Mouse (Mus musculus): Measurements from ENCODE around the gene BC051019. TPM values are rescaled to one million over a fixed set of nuclear protein-coding genes. Genes with fewer than 3 reads are reported as not detected.

The BC051019 gene
- polyA plus RNA-seq, 1 experiment = not detected

DNA sequence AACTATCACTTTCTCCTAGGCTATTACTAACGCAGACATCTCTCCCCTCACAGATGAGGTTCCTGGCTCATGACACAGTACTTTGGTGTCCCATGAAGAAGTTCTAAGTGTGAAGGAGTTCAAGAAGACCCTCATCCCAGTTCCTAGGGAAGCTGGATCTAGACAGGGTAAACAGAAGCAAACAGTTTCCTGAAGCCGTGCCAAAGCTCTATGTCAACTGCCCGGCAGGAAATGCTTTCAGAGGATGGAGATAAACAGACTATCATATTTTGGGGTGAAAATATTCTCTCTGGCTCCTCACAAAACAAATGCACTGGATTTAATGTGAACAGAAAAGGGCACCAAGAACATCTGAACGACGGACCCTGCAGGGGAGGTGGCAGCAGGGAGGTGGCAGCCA is 32.7 kb downstream of the BC051019 start:
- TF ChIP-seq GATA1 (IDR thresholded peaks at IDR 0.05; ENCODE audit: low read length) = no peak

DNA sequence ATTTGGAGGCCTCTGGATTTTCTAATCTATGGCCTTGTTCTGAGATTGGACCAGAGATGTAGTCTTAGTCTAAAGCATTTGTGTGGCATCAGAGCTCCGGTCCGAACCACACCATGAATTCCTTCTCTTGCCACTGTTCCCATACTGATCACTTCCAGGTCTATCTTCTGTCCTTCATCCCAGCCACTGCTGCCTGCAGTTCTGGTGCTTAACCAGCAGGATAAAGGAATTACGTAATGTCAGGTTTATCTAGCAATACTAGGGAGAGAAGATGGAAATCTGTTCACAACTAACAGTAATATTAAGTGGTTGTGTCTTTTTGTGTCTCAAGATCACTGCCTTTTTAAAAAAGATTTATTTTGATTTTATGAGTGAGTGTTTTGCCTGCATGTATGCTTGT is 33.5 kb downstream of the BC051019 start:
- no peak for TF ChIP-seq GATA1 (IDR thresholded peaks at IDR 0.05; ENCODE audit: low read length)

DNA sequence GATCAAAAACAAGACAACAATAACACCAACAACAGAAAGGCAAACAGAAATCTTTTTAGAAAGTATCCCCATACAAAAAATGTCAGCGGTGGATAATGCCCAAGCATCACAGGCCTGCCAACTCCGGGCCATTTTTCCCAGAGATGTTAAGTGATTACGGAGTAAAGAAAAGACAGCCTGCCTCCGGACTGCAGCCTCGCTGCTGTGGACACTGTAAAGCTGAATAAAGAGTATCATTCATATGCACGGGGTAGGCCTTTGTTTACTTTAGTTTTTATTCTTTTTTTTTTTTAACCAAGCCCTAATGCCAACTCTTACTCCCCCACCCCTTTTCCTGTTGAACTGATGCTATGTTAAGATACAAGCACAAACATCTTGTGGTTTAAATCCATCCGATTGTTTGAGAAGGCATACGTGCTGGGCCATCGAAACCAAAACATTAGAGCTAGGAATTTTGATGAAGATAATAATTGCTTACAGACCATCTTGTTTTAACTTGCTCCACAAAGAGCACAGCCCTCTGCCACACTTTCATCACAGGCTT is 37.0 kb downstream of the BC051019 start:
- TF ChIP-seq GATA1 (IDR thresholded peaks at IDR 0.05; ENCODE audit: low read length) = no peak

DNA sequence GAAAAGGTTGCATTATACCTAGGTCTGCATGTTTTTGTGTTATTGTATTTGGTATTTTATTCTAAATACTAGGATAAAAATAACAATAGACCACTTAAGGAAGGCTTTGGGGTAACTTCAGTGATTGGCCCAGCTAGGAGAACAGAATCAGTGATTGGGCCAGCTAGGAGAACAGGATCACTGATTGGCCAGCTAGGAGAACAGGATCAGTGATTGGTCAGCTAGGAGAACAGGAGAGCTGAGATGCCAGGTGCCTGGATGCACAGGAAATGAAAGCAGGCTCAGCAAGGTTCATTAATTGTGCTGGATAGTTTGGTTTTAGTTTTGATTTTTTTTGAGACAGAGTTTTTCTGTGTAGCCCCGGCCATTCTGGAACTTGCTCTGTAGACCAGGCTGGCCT is 42.8 kb downstream of the BC051019 start:
- TF ChIP-seq GATA1 (IDR thresholded peaks at IDR 0.05; ENCODE audit: low read length) = no peak

DNA sequence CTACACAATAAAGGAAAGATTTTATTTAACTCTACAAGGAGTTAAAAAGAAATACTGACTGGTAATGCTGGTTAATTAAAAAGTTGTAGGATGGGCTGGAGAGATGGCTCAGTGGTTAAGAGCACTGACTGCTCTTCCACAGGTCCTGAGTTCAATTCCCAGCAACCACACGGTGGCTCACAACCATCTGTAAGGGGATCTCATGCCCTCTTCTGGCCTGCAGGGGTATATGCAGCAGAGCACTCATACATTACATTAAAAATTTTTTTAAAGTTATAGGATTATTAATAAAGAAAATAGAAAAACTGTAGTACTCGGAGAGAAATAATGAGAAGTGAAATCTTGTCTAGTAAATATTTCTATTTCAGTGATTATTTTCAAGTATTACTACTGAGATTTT is 43.4 kb downstream of the BC051019 start:
- no peak for TF ChIP-seq GATA1 (IDR thresholded peaks at IDR 0.05; ENCODE audit: low read length)

DNA sequence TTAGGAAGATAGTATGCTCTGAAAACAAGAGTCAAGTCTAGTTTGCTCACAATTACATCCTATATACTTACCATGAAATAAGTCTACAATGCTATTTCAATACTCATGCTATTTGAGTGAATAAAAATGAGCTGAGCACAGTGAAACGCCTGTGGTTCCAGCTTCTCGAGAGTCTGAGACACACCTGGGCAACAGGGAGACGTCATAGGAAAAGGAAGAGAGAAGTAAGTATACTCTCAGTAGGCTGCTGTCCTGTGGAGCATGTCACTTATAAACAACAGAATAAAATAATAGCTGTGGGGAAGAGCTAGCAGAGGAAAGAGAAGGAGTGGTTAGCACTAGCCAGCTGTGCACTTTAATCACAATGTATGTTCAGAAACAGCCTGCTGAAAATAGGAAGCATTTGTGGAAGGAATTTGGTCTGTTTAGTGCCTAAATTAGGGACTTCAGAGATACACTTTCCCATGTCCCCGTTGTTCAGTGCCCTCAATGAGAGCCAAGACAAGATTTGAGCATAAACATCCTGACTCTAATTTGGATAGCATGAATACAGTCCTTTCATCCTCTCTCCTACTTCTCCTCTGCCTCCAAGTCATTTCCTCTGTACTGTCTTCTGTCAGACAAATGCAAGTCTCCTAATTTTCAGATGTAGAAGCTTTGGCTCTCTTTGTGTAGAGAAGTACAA is 48.6 kb downstream of the BC051019 start:
- no peak for TF ChIP-seq GATA1 (IDR thresholded peaks at IDR 0.05; ENCODE audit: low read length)

DNA sequence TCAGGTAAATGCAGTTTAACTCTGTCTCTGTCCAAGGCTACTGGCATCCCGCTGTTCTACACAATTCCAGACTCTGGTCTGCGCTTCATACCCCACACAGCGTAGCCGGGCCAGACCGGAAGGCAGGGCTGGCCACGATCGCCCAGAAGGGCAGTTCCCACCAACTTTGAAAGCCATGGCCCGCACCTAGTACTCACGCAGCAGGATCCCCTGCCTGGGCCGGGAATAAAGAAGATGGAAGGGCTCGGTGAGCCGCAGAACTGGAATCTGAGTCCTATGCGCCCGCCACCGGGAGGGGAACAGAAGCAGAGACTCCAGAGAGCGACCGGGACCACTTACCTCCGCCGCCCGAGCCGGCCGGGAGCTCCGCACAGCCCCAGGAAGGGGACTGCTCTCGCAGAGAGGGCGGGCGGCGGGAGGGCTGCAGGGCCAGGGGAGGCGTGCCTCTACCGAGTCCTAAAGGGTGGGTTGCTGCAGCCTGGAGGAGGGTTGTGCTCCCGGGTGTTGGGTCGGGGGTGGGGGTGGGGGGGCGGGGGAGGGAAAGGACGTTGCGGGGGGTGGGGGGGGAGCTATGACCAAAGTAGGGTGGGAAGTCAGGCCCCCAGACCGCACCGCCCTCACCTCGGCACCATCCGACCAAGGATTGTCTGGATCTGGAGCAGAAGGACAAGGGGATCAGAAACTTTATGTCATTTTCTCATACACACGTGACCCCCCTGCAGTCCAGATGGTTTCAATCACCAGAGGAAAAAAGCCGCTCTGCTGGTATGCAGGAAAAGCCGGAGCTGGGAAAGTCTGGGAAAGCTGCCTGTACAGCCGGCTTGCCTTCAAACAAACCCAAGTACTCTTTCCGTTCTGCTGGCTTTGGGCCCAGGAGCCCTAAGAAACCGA is 51.8 kb downstream of the BC051019 start:
- no peak for TF ChIP-seq GATA1 (IDR thresholded peaks at IDR 0.05; ENCODE audit: low read length)

DNA sequence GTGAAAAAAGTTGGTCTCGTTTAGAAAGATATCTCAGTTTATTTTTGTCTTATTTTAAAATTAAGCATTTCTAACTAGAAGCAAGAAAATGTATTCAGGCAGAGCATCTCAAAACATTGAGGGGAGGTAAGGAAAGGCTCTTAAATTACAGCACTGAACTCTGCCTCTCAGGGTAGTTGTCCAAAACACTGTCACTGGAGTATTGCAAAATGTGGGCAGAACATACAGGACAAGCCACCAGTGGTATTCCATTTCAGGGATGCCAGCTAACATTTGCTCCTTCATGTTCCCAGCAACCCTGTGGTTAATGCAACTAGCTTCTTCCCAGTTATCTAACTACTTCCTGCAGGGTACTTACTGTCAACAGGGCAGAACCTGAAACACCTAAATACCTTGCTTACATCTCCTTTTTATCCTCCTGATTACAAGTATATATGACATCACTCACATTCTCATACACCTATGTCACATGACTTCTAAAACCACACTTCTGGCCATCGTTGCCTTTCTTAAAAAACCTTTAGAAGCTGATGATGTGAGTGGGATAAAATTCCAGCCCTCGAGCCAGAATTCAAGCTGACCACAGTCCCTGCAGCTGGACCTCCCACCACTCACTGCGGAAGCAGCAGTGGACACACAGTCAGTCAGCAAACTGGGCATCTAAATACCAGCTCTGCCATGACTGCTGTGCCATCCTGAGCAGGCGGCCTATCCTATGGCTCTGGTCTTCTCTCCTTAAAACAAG is 54.1 kb downstream of the BC051019 start:
- no peak for TF ChIP-seq GATA1 (IDR thresholded peaks at IDR 0.05; ENCODE audit: low read length)

DNA sequence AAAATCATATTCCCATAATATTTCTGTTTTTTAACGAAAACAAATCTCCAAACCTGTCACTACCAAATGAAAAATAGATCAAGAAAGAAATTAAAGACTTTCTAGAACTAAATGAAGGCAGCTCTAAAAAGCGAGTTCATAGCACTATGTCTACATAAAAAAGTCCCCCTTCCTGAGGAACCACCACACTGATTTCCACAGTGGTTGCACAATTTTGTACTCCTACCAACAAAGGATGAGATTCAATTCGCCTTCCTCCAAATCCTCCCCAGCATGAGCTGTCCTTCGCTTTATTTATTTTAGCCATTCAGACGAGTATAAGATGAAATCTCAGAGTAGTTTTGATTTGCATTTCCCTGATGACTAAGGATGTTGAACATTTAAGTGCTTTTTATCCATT is 57.0 kb downstream of the BC051019 start:
- no peak for TF ChIP-seq GATA1 (IDR thresholded peaks at IDR 0.05; ENCODE audit: low read length)

DNA sequence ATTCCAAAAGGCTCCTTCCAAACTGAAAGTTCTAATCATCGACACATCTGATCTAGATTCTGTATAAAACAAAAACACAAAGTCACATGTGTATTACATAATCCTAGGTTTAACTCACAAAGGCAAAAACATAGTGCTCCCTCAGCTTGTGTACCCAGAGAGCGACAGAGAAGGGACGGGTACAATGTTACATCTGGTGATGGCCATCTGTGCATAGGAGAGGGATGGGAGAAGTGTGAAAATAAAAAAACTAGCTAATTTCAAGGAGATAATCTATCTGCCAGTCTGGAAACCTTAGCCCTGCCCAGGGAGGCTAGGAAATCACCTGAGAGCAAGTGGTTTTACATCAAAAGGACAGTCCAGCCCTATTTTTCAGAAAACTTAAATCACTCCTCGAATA is 61.0 kb downstream of the BC051019 start:
- TF ChIP-seq GATA1 (IDR thresholded peaks at IDR 0.05; ENCODE audit: low read length) = no peak

Other genes with a start within 250 kb of the BC051019 start
- 0.01 and 0.03 TPM in 2 replicates for gene Trim66, start 215.7 kb downstream of the BC051019 start, polyA plus RNA-seq (2012)
- gene Rpl27a, start 204.7 kb downstream of the BC051019 start, polyA plus RNA-seq (2012) = 7,480 and 9,948 TPM in 2 replicates
- 0.16 and 0.18 TPM in 2 replicates for gene St5, start 20.2 kb downstream of the BC051019 start, polyA plus RNA-seq (2012)
- 20.7 and 29.3 TPM in 2 replicates for gene Akip1, start 20.2 kb downstream of the BC051019 start, polyA plus RNA-seq (2012)
- 0.12 TPM in 1 of 2 replicates, not detected in the other for gene Ascl3, start 7.9 kb upstream of the BC051019 start, polyA plus RNA-seq (2012)
- gene Tmem9b, start 29.0 kb upstream of the BC051019 start, polyA plus RNA-seq (2012) = 7.1 and 14.3 TPM in 2 replicates
- gene Nrip3, start 58.2 kb upstream of the BC051019 start, polyA plus RNA-seq (2012) = 0.04 and 0.35 TPM in 2 replicates
- 0.05 and 0.08 TPM in 2 replicates for gene Scube2, start 141.8 kb upstream of the BC051019 start, polyA plus RNA-seq (2012)
- gene Dennd5a, start 236.6 kb upstream of the BC051019 start, polyA plus RNA-seq (2012) = 8.8 and 9.2 TPM in 2 replicates